In genomic region chr3:81736838-81737237, GRCm38 (mm10) we compare ENCODE assay signal across 28 mouse cellular contexts.
DNase-seq lines count a peak whose midpoint lies in the region; ATAC-seq lines count a peak whose summit lies in the region.
"Had no signal": no experiment of that assay in that cellular context is flagged by ENCODE, and none has a peak within 500 bp of the region (broad histone marks: within the 10 kb centered on the region; RNA-seq: fewer than 3 reads in every experiment).

No protein-coding gene starts in this region.

- ATAC-seq in frontal cortex, adult (ENCODE audit: low TSS enrichment) = peak; percentile 50; the same call in 1 of the 2 replicates
- ATAC-seq in kidney, embryonic 16.5 days (ENCODE audit: low FRiP score, low TSS enrichment) = no peak
- ATAC-seq: CD4-positive, CD25-positive, alpha-beta regulatory T cell, adult 4 months; forebrain, postnatal 0 days; intestine, embryonic 15.5 days had no signal

- H3K27ac ChIP-seq in kidney, embryonic 16.5 days (ENCODE audit: low read length) = no peak overlapping the region
- H3K27ac ChIP-seq: embryonic facial prominence, embryonic 10.5 days; embryonic facial prominence, embryonic 13.5 days; forebrain, embryonic 12.5 days; heart, adult 2 months; heart, embryonic 10.5 days; hindbrain, embryonic 12.5 days; hindbrain, embryonic 15.5 days; intestine, embryonic 15.5 days had no signal

- H3K9ac ChIP-seq in kidney, embryonic 16.5 days (replicated peaks; ENCODE audit: low read length) = no peak overlapping the region
- H3K9ac ChIP-seq: embryonic facial prominence, embryonic 13.5 days; forebrain, embryonic 12.5 days; forebrain, postnatal 0 days; hindbrain, embryonic 12.5 days; hindbrain, embryonic 15.5 days; intestine, embryonic 15.5 days had no signal

- no peak for DNase-seq in frontal cortex, adult 2 months (ENCODE audit: extremely low spot score in 1 of 2, low spot score in 1 of 2)
- peak; percentile 18 for DNase-seq in 3T3-L1 (ENCODE audit: low read depth, low spot score)
- DNase-seq in brain, adult 2 months (ENCODE audit: low read depth, low spot score) = peak; percentile 43
- DNase-seq in layer of hippocampus, adult 9-11 months = peak; percentile 39
- no peak for DNase-seq in adrenal gland, adult 18-20 months (ENCODE audit: low spot score in 2 of 2)
- DNase-seq in spleen, postnatal 14 days (ENCODE audit: low spot score in 2 of 2) = no peak
- DNase-seq: adrenal gland, adult 2 months; adrenal gland, postnatal 14 days; cerebellum, adult 11-12 months; cerebellum, adult 8-10 months; cerebellum, postnatal 10 days; cerebellum, postnatal 36 days; embryo, embryonic 11 days; forebrain, postnatal 0 days; gastrocnemius, postnatal 10 days; gastrocnemius, postnatal 36 days; heart, adult 2 months had no signal

- H3K27me3 ChIP-seq in kidney, embryonic 16.5 days (ENCODE audit: insufficient read depth, low read length) = no peaks in the 10 kb centered on the region
- H3K27me3 ChIP-seq: embryonic facial prominence, embryonic 13.5 days; forebrain, embryonic 12.5 days; hindbrain, embryonic 12.5 days; hindbrain, embryonic 15.5 days; intestine, embryonic 15.5 days had no signal

- no peak overlapping the region for H3K4me2 ChIP-seq in kidney, embryonic 16.5 days (replicated peaks; ENCODE audit: low read depth, low read length)
- H3K4me2 ChIP-seq: embryonic facial prominence, embryonic 13.5 days; forebrain, embryonic 12.5 days; hindbrain, embryonic 12.5 days; hindbrain, embryonic 15.5 days; intestine, embryonic 15.5 days had no signal

- H3K4me1 ChIP-seq in kidney, embryonic 16.5 days (ENCODE audit: insufficient read depth, low read length) = no peaks in the 10 kb centered on the region
- H3K4me1 ChIP-seq: embryonic facial prominence, embryonic 10.5 days; embryonic facial prominence, embryonic 13.5 days; forebrain, embryonic 12.5 days; heart, embryonic 10.5 days; hindbrain, embryonic 12.5 days; intestine, embryonic 15.5 days had no signal

- no peaks in the 10 kb centered on the region for H3K36me3 ChIP-seq in kidney, embryonic 16.5 days (ENCODE audit: insufficient read depth, low read length)
- H3K36me3 ChIP-seq: embryonic facial prominence, embryonic 10.5 days; embryonic facial prominence, embryonic 13.5 days; forebrain, embryonic 12.5 days; heart, embryonic 10.5 days; hindbrain, embryonic 12.5 days; hindbrain, embryonic 15.5 days; intestine, embryonic 15.5 days had no signal

- no peaks in the 10 kb centered on the region for H3K9me3 ChIP-seq in kidney, embryonic 16.5 days (ENCODE audit: low read length)
- H3K9me3 ChIP-seq: embryonic facial prominence, embryonic 10.5 days; embryonic facial prominence, embryonic 13.5 days; forebrain, embryonic 12.5 days; heart, embryonic 10.5 days; hindbrain, embryonic 12.5 days; hindbrain, embryonic 15.5 days; intestine, embryonic 15.5 days had no signal

- no peak overlapping the region for H3K4me3 ChIP-seq in kidney, embryonic 16.5 days (ENCODE audit: low read length)
- H3K4me3 ChIP-seq: embryonic facial prominence, embryonic 10.5 days; embryonic facial prominence, embryonic 13.5 days; erythroblast, embryonic 14.5 days; forebrain, embryonic 12.5 days; heart, adult 2 months; heart, embryonic 10.5 days; hindbrain, embryonic 12.5 days; hindbrain, embryonic 15.5 days; intestine, embryonic 15.5 days had no signal

Comparison
In these comparisons a context has a peak if more than half of its experiments do, and no peak if none do; other contexts are left out.
1. DNase-seq: peak in 3T3-L1 (single experiment), brain, adult 2 months (single experiment) and layer of hippocampus, adult 9-11 months (single experiment); none in frontal cortex, adult 2 months (0 of 2), adrenal gland, adult 18-20 months (0 of 2) and spleen, postnatal 14 days (0 of 2).